Mouse (Mus musculus): Measurements from ENCODE around the gene Ntn1. TPM values are rescaled to one million over a fixed set of nuclear protein-coding genes. Genes with fewer than 3 reads are reported as not detected.

Gene Ntn1
- total RNA-seq, 2 experiments from 2014 or later, result 5.5 to 7.5 TPM

GRCm38 (mm10) chr11:68286142-68286808 lies 114.3 kb downstream of the Ntn1 start:
- no peak for DNase-seq (ENCODE audit: low spot score in 2 of 2)
- intact Hi-C loops (cut with DNase I), result no loop called here

- intact Hi-C loops (cut with DNase I), result no loop called here
Measured at GRCm38 (mm10) chr11:68285754-68286141, 114.9 kb downstream of the Ntn1 start.

GRCm38 (mm10) chr11:68280001-68280510 lies 120.6 kb downstream of the Ntn1 start:
- intact Hi-C loops (cut with DNase I), result no loop called here
- no peak for DNase-seq (ENCODE audit: low spot score in 2 of 2)

More at GRCm38 (mm10) chr11:68285754-68286141, 114.9 kb downstream of the Ntn1 start:
- DNase-seq (ENCODE audit: low spot score in 2 of 2), result no peak

- DNase-seq (ENCODE audit: low spot score in 2 of 2), result no peak
- intact Hi-C loops (cut with DNase I), result no loop called here
Measured at GRCm38 (mm10) chr11:68276945-68277344, 123.7 kb downstream of the Ntn1 start.

- DNase-seq (ENCODE audit: low spot score in 2 of 2), result no peak
- intact Hi-C loops (cut with DNase I), result no loop called here
Measured at GRCm38 (mm10) chr11:68274331-68274811, 126.3 kb downstream of the Ntn1 start.

- DNase-seq (ENCODE audit: low spot score in 2 of 2), result no peak
- intact Hi-C loops (cut with DNase I), result no loop called here
Measured at GRCm38 (mm10) chr11:68273855-68274254, 126.8 kb downstream of the Ntn1 start.

GRCm38 (mm10) chr11:68270730-68271467 lies 129.7 kb downstream of the Ntn1 start:
- intact Hi-C loops (cut with DNase I), result no loop called here
- DNase-seq (ENCODE audit: low spot score in 2 of 2), result no peak

GRCm38 (mm10) chr11:68264276-68264675 lies 136.3 kb downstream of the Ntn1 start:
- intact Hi-C loops (cut with DNase I), result no loop called here

GRCm38 (mm10) chr11:68263100-68263499 lies 137.5 kb downstream of the Ntn1 start:
- no peak for DNase-seq (ENCODE audit: low spot score in 2 of 2)
- intact Hi-C loops (cut with DNase I), result no loop called here

More at GRCm38 (mm10) chr11:68264276-68264675, 136.3 kb downstream of the Ntn1 start:
- no peak for DNase-seq (ENCODE audit: low spot score in 2 of 2)

GRCm38 (mm10) chr11:68261162-68261892 lies 139.3 kb downstream of the Ntn1 start:
- intact Hi-C loops (cut with DNase I), result no loop called here
- DNase-seq (ENCODE audit: low spot score in 2 of 2), result no peak

- DNase-seq (ENCODE audit: low spot score in 2 of 2), result no peak
- intact Hi-C loops (cut with DNase I), result no loop called here
Measured at GRCm38 (mm10) chr11:68260399-68260798, 140.2 kb downstream of the Ntn1 start.

GRCm38 (mm10) chr11:68258498-68258897 lies 142.1 kb downstream of the Ntn1 start:
- DNase-seq (ENCODE audit: low spot score in 2 of 2), result no peak
- intact Hi-C loops (cut with DNase I), result no loop called here

- intact Hi-C loops (cut with DNase I), result no loop called here
- DNase-seq (ENCODE audit: low spot score in 2 of 2), result no peak
Measured at GRCm38 (mm10) chr11:68253531-68253930, 147.1 kb downstream of the Ntn1 start.

- DNase-seq (ENCODE audit: low spot score in 2 of 2), result no peak
- intact Hi-C loops (cut with DNase I), result no loop called here
Measured at GRCm38 (mm10) chr11:68250106-68250505, 150.5 kb downstream of the Ntn1 start.

GRCm38 (mm10) chr11:68247897-68248296 lies 152.7 kb downstream of the Ntn1 start:
- no peak for DNase-seq (ENCODE audit: low spot score in 2 of 2)

GRCm38 (mm10) chr11:68244992-68245261 lies 155.7 kb downstream of the Ntn1 start:
- intact Hi-C loops (cut with DNase I), result loop anchor here (10.0 kb wide), 1 partner anchor 160 kb away; the partner anchor contains the start of gene Ntn1
- DNase-seq (ENCODE audit: low spot score in 2 of 2), result no peak

More at GRCm38 (mm10) chr11:68247897-68248296, 152.7 kb downstream of the Ntn1 start:
- intact Hi-C loops (cut with DNase I), result loop anchor here (10.0 kb wide), 1 partner anchor 157 kb away; the partner anchor contains the start of gene Ntn1

GRCm38 (mm10) chr11:68244254-68244991 lies 156.2 kb downstream of the Ntn1 start:
- no peak for DNase-seq (ENCODE audit: low spot score in 2 of 2)
- intact Hi-C loops (cut with DNase I), result loop anchor here (10.0 kb wide), 1 partner anchor 160 kb away; the partner anchor contains the start of gene Ntn1

GRCm38 (mm10) chr11:68239756-68240155 lies 160.9 kb downstream of the Ntn1 start:
- DNase-seq (ENCODE audit: low spot score in 2 of 2), result no peak
- intact Hi-C loops (cut with DNase I), result loop anchor here (10.0 kb wide), 1 partner anchor 165 kb away; the partner anchor contains the start of gene Ntn1

- intact Hi-C loops (cut with DNase I), result no loop called here
- no peak for DNase-seq (ENCODE audit: low spot score in 2 of 2)
Measured at GRCm38 (mm10) chr11:68233469-68233965, 167.1 kb downstream of the Ntn1 start.
